Mouse (Mus musculus): ENCODE measurements around the gene Bcl2l2. TPM values are rescaled to one million over a fixed set of nuclear protein-coding genes. Genes with fewer than 3 reads are reported as not detected.

Bcl2l2 gene
- polyA plus RNA-seq, 1 experiment from 2014 or later: 3.6 TPM

GRCm38 (mm10) chr14:54894296-54895151 is 11.3 kb downstream of the Bcl2l2 start:
- no peaks in the 10 kb centered on the region for H3K9me3 ChIP-seq
- WGBS: under 1% methylated on average over 53 of the region's 54 CpGs

DNA sequence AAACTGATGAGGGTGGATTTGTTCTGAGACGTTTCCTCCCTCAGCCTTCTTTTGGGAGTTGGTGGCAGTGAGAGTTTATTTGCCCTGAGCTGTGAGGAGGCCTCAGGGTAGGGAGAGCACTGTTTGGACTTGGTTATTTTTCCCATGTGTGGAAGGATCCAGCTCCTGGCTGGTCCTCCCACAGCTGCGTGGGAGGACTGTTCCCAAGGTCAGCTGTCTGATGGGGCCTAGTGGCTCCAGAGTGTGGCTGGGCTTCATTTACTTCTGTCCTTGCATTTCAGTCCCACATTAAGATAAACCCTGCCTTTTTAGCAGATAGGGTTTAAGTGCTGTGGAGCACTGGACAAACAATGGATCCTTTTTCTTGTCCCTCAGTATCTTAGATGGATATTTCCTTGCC is 14.3 kb downstream of the Bcl2l2 start:
- WGBS: 55% methylated on average over 2 of the region's 2 CpGs

More at GRCm38 (mm10) chr14:54894296-54895151, 11.3 kb downstream of the Bcl2l2 start:
- peak; percentile 37 for ATAC-seq (ENCODE audit: insufficient number of reproducible peaks, insufficient read depth, low FRiP score, low TSS enrichment)
- peak overlapping the region; percentile 99 for H3K9ac ChIP-seq
- H3K4me3 ChIP-seq: peak overlapping the region; percentile 96
- H3K36me3 ChIP-seq: peaks cover 30% of the 10 kb centered on the region
- no peaks in the 10 kb centered on the region for H3K27me3 ChIP-seq
- H3K4me1 ChIP-seq: peaks cover 12% of the 10 kb centered on the region; the same call in 1 of the 2 replicates
- H3K4me2 ChIP-seq (replicated peaks): peak overlapping the region; percentile 67
- H3K27ac ChIP-seq: peak overlapping the region; percentile 95

DNA sequence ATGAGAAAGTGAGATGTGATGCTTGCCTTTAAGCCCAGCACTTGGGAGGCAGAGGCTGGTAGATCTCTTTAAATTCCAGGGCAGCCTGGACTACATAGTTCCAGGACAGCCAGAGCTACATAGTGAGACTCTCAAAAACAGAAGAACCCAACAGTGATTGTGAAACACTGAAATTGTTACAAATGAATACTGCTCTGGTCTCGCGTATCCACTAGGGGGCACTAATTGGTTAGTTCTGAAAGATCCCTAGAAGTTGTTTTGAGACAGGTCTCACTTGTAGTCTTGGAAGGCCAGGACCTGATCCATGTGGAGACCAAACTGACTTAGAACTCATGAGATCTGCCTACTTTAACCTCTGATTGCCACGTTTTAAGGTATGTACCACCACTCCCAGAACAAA is 17.2 kb downstream of the Bcl2l2 start:
- Histone ChIP-seq H3K27ac (no peak overlapping the region), H3K36me3 (peaks cover 45% of the 10 kb centered on the region)
- ATAC-seq (ENCODE audit: insufficient number of reproducible peaks, insufficient read depth, low FRiP score, low TSS enrichment): peak; percentile 43; the same call in 1 of the 2 replicates

More for the DNA sequence above, 14.3 kb downstream of the Bcl2l2 start:
- no peak for ATAC-seq (ENCODE audit: insufficient number of reproducible peaks, insufficient read depth, low FRiP score, low TSS enrichment)
- peaks cover 30% of the 10 kb centered on the region for H3K36me3 ChIP-seq
- peaks cover 12% of the 10 kb centered on the region; the same call in 1 of the 2 replicates for H3K4me1 ChIP-seq
- H3K4me3 ChIP-seq: no peak overlapping the region
- H3K9me3 ChIP-seq: no peaks in the 10 kb centered on the region
- no peak overlapping the region for H3K27ac ChIP-seq
- no peaks in the 10 kb centered on the region for H3K27me3 ChIP-seq
- H3K9ac ChIP-seq: no peak overlapping the region
- H3K4me2 ChIP-seq (replicated peaks): no peak overlapping the region

GRCm38 (mm10) chr14:54903641-54904040 is 20.5 kb downstream of the Bcl2l2 start:
- Histone ChIP-seq H3K9ac (no peak overlapping the region), H3K4me2 (replicated peaks) (no peak overlapping the region), H3K27ac (no peak overlapping the region), H3K4me1 (no peaks in the 10 kb centered on the region), H3K4me3 (no peak overlapping the region), H3K27me3 (no peaks in the 10 kb centered on the region), H3K36me3 (peaks cover 41% of the 10 kb centered on the region), H3K9me3 (no peaks in the 10 kb centered on the region)
- ATAC-seq (ENCODE audit: insufficient number of reproducible peaks, insufficient read depth, low FRiP score, low TSS enrichment): no peak
- 82% methylated on average over 4 of the region's 4 CpGs for WGBS

More for the DNA sequence above, 17.2 kb downstream of the Bcl2l2 start:
- H3K27me3 ChIP-seq: no peaks in the 10 kb centered on the region
- no peak overlapping the region for H3K4me3 ChIP-seq
- WGBS: 1% methylated on average over 3 of the region's 3 CpGs
- 0 out of 2 replicates have a peak, but pooled peaks cover 7% of the 10 kb centered on the region for H3K4me1 ChIP-seq
- no peaks in the 10 kb centered on the region for H3K9me3 ChIP-seq
- H3K9ac ChIP-seq: no peak overlapping the region
- H3K4me2 ChIP-seq (replicated peaks): no peak overlapping the region

DNA sequence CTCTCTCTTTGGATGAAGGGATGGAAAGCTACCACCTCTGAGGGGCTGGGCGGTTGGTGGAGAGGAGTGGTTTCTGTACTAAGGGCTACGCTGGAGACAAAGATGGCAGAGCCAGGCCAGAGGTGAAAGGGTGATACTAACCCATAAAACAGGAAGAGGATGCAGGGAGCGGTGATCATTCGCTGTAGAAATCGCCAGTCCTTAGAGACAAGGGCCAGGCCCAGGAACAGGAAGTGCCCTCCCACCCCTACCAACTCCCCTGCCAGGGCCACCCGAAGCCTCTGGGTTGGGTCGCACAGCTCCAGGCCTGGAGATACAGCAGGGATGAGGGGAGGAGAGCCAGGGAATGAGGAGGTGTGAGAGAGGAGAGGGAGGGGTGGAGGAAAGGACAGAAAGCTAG is 25.5 kb downstream of the Bcl2l2 start:
- H3K27me3 ChIP-seq: no peaks in the 10 kb centered on the region
- WGBS: 80% methylated on average over 7 of the region's 7 CpGs
- H3K4me1 ChIP-seq: peaks cover 9% of the 10 kb centered on the region
- H3K9me3 ChIP-seq: no peaks in the 10 kb centered on the region
- no peak overlapping the region for H3K27ac ChIP-seq
- no peak overlapping the region for H3K4me3 ChIP-seq
- no peak overlapping the region for H3K4me2 ChIP-seq (replicated peaks)
- H3K9ac ChIP-seq: peak overlapping the region; percentile 20
- ATAC-seq (ENCODE audit: insufficient number of reproducible peaks, insufficient read depth, low FRiP score, low TSS enrichment): no peak
- H3K36me3 ChIP-seq: peaks cover 60% of the 10 kb centered on the region

GRCm38 (mm10) chr14:54912109-54912850 is 29.1 kb downstream of the Bcl2l2 start:
- H3K4me3 ChIP-seq: peak overlapping the region; percentile 80
- H3K4me2 ChIP-seq (replicated peaks): peak overlapping the region; percentile 86
- peak overlapping the region; percentile 86 for H3K27ac ChIP-seq
- 4% methylated on average over 57 of the region's 69 CpGs for WGBS
- H3K36me3 ChIP-seq: peaks cover 52% of the 10 kb centered on the region
- no peaks in the 10 kb centered on the region for H3K27me3 ChIP-seq
- H3K9ac ChIP-seq: peak overlapping the region; percentile 94
- ATAC-seq (ENCODE audit: insufficient number of reproducible peaks, insufficient read depth, low FRiP score, low TSS enrichment): peak; percentile 49; the same call in 1 of the 2 replicates
- H3K4me1 ChIP-seq: peaks cover 9% of the 10 kb centered on the region
- H3K9me3 ChIP-seq: no peaks in the 10 kb centered on the region

DNA sequence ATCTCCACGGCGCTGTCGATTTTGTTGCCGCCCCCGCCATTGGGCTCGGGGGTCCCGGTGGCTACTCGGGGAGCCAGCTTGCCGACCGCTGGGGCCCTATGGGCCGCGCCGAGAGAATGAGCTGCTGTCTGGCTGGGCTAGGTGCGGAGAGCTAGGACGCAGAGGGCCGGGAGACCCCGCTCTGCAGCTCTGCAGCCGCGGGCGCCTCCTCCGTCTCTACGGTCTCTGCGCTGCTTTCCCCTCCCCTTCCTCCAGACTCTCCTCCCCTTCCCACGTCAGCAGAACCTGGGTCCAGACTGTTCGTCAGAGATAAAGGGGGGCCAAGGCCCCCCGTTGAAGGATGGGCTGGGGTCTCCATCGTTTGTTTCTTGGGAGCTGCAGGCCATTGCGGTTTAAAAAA is 29.7 kb downstream of the Bcl2l2 start, which contains the start of gene Slc22a17:
TSS of gene Slc22a17 (minus strand) at position 247 of the 400 bp plus-strand sequence.
- under 1% methylated on average over 21 of the region's 28 CpGs for WGBS
- peak within 1 kb of the TSS; percentile 86 for H3K4me2 ChIP-seq (replicated peaks)
- no peaks in the 10 kb centered on the region for H3K27me3 ChIP-seq
- peak within 1 kb of the TSS; percentile 80 for H3K4me3 ChIP-seq
- peak within 1 kb of the TSS; percentile 94 for H3K9ac ChIP-seq
- H3K36me3 ChIP-seq: peaks cover 52% of the 10 kb centered on the region
- peaks cover 9% of the 10 kb centered on the region for H3K4me1 ChIP-seq
- H3K27ac ChIP-seq: peak within 1 kb of the TSS; percentile 86
- H3K9me3 ChIP-seq: no peaks in the 10 kb centered on the region
- peak; percentile 95 for ATAC-seq (ENCODE audit: insufficient number of reproducible peaks, insufficient read depth, low FRiP score, low TSS enrichment)

DNA sequence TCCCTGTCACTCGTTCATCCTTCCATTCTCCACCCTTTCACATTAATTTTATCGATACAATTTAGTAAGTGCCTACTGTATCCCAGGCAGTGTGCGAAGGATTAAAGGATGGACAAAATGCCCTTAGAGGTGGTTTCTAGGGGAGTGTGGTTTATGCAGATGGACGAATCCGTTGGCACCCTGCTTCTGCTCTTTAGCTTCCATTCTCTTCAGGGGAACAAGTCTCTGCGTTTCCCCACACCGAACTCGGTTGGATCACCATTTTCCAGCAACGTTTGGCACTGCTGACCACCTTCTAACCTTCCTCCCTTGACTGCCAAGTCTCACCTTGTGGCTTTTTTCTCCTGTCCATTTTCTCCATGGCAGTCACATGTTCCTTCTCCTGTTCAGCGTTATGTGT is 30.2 kb downstream of the Bcl2l2 start:
- 22% methylated on average over 10 of the region's 10 CpGs for WGBS
- Histone ChIP-seq H3K4me1 (peaks cover 9% of the 10 kb centered on the region), H3K27me3 (no peaks in the 10 kb centered on the region), H3K4me2 (replicated peaks) (peak overlapping the region; percentile 86), H3K9ac (peak overlapping the region; percentile 94), H3K27ac (peak overlapping the region; percentile 86), H3K9me3 (no peaks in the 10 kb centered on the region), H3K36me3 (peaks cover 51% of the 10 kb centered on the region), H3K4me3 (peak overlapping the region; percentile 80)
- ATAC-seq (ENCODE audit: insufficient number of reproducible peaks, insufficient read depth, low FRiP score, low TSS enrichment): no peak

DNA sequence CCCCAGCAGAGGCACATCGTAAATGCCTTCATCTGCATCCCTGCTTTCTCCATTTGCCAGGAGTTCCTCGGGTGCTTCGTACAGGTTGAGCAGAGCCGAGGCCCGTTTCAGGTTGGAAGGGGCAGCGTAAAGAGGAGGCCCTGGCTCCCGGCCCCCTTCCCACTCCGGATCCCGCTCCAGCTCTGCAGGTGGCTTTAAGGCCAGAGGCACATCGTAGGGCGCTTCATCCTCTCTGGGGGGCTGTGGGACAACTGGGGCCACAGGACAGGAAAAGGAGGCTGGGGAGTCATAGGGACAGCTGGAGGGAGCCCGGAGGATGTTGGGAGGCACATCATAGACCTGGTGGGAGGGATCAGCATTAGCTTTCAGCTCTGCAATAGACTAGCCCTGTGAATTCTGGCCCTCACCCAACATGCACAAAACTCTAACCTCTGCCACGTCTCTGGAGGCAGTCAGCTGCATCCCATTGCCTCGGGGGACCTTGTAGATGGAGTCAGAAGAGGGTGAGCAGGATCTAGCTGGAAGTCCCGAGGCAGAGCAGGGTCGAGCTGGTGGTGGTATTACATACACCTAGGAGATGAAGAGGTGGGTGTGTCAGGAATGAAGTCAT is 37.0 kb downstream of the Bcl2l2 start:
- Histone ChIP-seq H3K9me3 (peaks cover 18% of the 10 kb centered on the region), H3K4me3 (no peak overlapping the region), H3K36me3 (peaks cover 70% of the 10 kb centered on the region), H3K9ac (no peak overlapping the region), H3K4me1 (peaks cover 15% of the 10 kb centered on the region), H3K27me3 (no peaks in the 10 kb centered on the region), H3K27ac (no peak overlapping the region), H3K4me2 (replicated peaks) (no peak overlapping the region)
- no peak for ATAC-seq (ENCODE audit: insufficient number of reproducible peaks, insufficient read depth, low FRiP score, low TSS enrichment)
- 92% methylated on average over 16 of the region's 16 CpGs for WGBS

- Histone ChIP-seq H3K27me3 (no peaks in the 10 kb centered on the region), H3K9ac (peak overlapping the region; percentile 84), H3K36me3 (peaks cover 28% of the 10 kb centered on the region), H3K4me3 (peak overlapping the region; percentile 51), H3K27ac (peak overlapping the region; percentile 99), H3K9me3 (peaks cover 18% of the 10 kb centered on the region), H3K4me2 (replicated peaks) (peak overlapping the region; percentile 71), H3K4me1 (peaks cover 30% of the 10 kb centered on the region)
- WGBS: 7% methylated on average over 7 of the region's 7 CpGs
- peak; percentile 52 for ATAC-seq (ENCODE audit: insufficient number of reproducible peaks, insufficient read depth, low FRiP score, low TSS enrichment)
Measured at GRCm38 (mm10) chr14:54924641-54925348, 41.6 kb downstream of the Bcl2l2 start.

All from embryonic facial prominence, embryonic 12.5 days (tissue).